In genomic region chr3:106449567-106449966, GRCm38 (mm10) we compare ENCODE assay signal across 20 mouse cellular contexts. TPM values are rescaled to one million over a fixed set of nuclear protein-coding genes. Genes with fewer than 3 reads are reported as not detected.
DNase-seq lines count a peak whose midpoint lies in the region; ATAC-seq and TF ChIP-seq lines count a peak whose summit lies in the region.
"Had no signal": no experiment of that assay in that cellular context is flagged by ENCODE, and none has a peak within 500 bp of the region (broad histone marks: within the 10 kb centered on the region; RNA-seq: fewer than 3 reads in every experiment).

No protein-coding gene starts in this region.

- no peak overlapping the region for H3K4me3 ChIP-seq in gastrocnemius, adult 2 months
- H3K4me3 ChIP-seq: embryonic facial prominence, embryonic 12.5 days; hindbrain, embryonic 10.5 days; limb, embryonic 12.5 days; myocyte had no signal

- no peak overlapping the region for H3K27ac ChIP-seq in gastrocnemius, adult 2 months
- H3K27ac ChIP-seq: embryonic facial prominence, embryonic 12.5 days; hindbrain, embryonic 10.5 days; limb, embryonic 12.5 days had no signal

- no peak for TF ChIP-seq CTCF in gastrocnemius, adult 2 months (IDR thresholded peaks at IDR 0.05)

- DNase-seq in lung, postnatal 36 days = peak; percentile 11
- no peak for DNase-seq in lung, postnatal 4 days
- peak; percentile 91 for DNase-seq in naive thymus-derived CD4-positive, alpha-beta T cell, adult 2 months (ENCODE audit: low read depth)
- peak; percentile 71 for DNase-seq in thymus, postnatal 25 days
- no peak for DNase-seq in gastrocnemius, postnatal 4 days (ENCODE audit: low spot score in 2 of 2)
- no peak for DNase-seq in ovary, postnatal 14 days (ENCODE audit: low spot score)
- no peak for DNase-seq in gastrocnemius, adult 2 months
- DNase-seq: adrenal gland, adult 2 months; cerebellum, postnatal 36 days; lung, embryonic 14.5 days; right cerebral cortex, postnatal 4 days had no signal

- intact Hi-C loops in gastrocnemius, adult 2 months (cut with DNase I) = loop anchor here (5.0 kb wide), 1 partner anchor 457 kb away; no protein-coding TSS in a partner anchor

- ATAC-seq in activated CD4-positive, CD25-positive, alpha-beta regulatory T cell, adult 4 months = peak; percentile 90
- ATAC-seq: intestine, postnatal 0 days had no signal

RNA-seq across cellular contexts. Expression of gene Dennd2d, which starts 32.6 kb away (rescaled TPM):
- polyA plus RNA-seq in activated CD4-positive, CD25-positive, alpha-beta regulatory T cell, adult 4 months (2017; shearing (Covaris generic)) = 100 to 1,000 TPM; 153 to 177 TPM
- under 1 TPM; 0.49 to 0.62 TPM for total RNA-seq in gastrocnemius, postnatal 4 days (2021)
- total RNA-seq in gastrocnemius, adult 2 months (2021) = under 1 TPM in 1 of 2 experiments, not detected in 1; 0.08 TPM

RNA-seq across cellular contexts. Expression of gene Chil6, which starts 43.6 kb away (rescaled TPM):
- polyA plus RNA-seq in activated CD4-positive, CD25-positive, alpha-beta regulatory T cell, adult 4 months (2017; shearing (Covaris generic)) = under 1 TPM in 1 of 2 experiments, not detected in 1; 0.53 TPM
- total RNA-seq in gastrocnemius, postnatal 4 days (2021) = not detected
- total RNA-seq in gastrocnemius, adult 2 months (2021) = not detected
- total RNA-seq: adrenal gland, adult 2 months; left cerebral cortex, adult 18-20 months had no signal
- polyA plus RNA-seq: adrenal gland, adult 2 months; embryonic facial prominence, embryonic 12.5 days; hindbrain, embryonic 10.5 days; limb, embryonic 12.5 days; lung, embryonic 14.5 days; midbrain, embryonic 11.5 days; myocyte; testis, adult 2 months had no signal

Comparison
In these comparisons a context has a peak if more than half of its experiments do, and no peak if none do; other contexts are left out.
1. DNase-seq: peak in lung, postnatal 36 days (single experiment), naive thymus-derived CD4-positive, alpha-beta T cell, adult 2 months (single experiment) and thymus, postnatal 25 days (single experiment); none in lung, postnatal 4 days (0 of 2), gastrocnemius, postnatal 4 days (0 of 2), ovary, postnatal 14 days (single experiment) and gastrocnemius, adult 2 months (single experiment).